Mouse (Mus musculus) midbrain, embryonic 16.5 days (tissue): ENCODE measurements at regions not wholly inside any gene's neighbourhood (a gene's known extent, or its start where the extent isn't known, plus 50 kb on each side); places are given as distances from the start of the nearest gene placed in this dataset.
A peak's percentile ranks its signal among the peaks of the same experiment; 100 is the strongest.
"Not testable (repeated sequence)": the region's sequence is repeated elsewhere in the genome, so short reads cannot be mapped to it uniquely, and the experiment has no call there.

ENCODE experiments used
- ATAC-seq: fragments of 200-750 bp; cut with Nextera tagmentation; 2 replicates; pipeline ENCODE4 v1.8.0; 2017; ENCODE audit warnings: moderate TSS enrichment
- H3K27ac ChIP-seq: fragments of 300-500 bp; sonication (generic); 2 replicates; pipeline ENCODE4 v1.5.1; 2014; ENCODE audit warnings: mild to moderate bottlenecking, low read length, mixed read lengths
- H3K27me3 ChIP-seq: fragments of 300-500 bp; sonication (generic); 2 replicates; pipeline ENCODE4 v1.6.1; 2014; ENCODE audit warnings: low read depth, low read length, mixed read lengths; ENCODE audit not compliant: control insufficient read depth, insufficient read depth
- H3K36me3 ChIP-seq: fragments of 300-500 bp; sonication (generic); 2 replicates; pipeline ENCODE4 v1.6.1; 2014; ENCODE audit warnings: mild to moderate bottlenecking, low read length, moderate library complexity, mixed read lengths; ENCODE audit not compliant: control insufficient read depth, insufficient read depth
- H3K4me1 ChIP-seq: fragments of 300-500 bp; sonication (generic); 2 replicates; pipeline ENCODE4 v1.6.1; 2014; ENCODE audit warnings: mild to moderate bottlenecking, low read length, mixed read lengths; ENCODE audit not compliant: control insufficient read depth, insufficient read depth
- H3K4me2 ChIP-seq: fragments of 300-500 bp; sonication (generic); 2 replicates; pipeline ENCODE4 v1.6.1; 2014; ENCODE audit warnings: mild to moderate bottlenecking, low read length, mixed read lengths
- H3K4me3 ChIP-seq: fragments of 300-500 bp; sonication (generic); 2 replicates; pipeline ENCODE4 v1.5.1; 2014; ENCODE audit warnings: low read depth, mild to moderate bottlenecking, low read length, moderate library complexity, mixed read lengths
- H3K9ac ChIP-seq: fragments of 300-500 bp; sonication (generic); 2 replicates; pipeline ENCODE4 v1.6.1; 2014; ENCODE audit warnings: low read depth, low read length, mixed read lengths
- H3K9me3 ChIP-seq: fragments of 300-500 bp; sonication (generic); replicated peaks from 2 replicates; pipeline ENCODE4 v1.6.1; 2014; ENCODE audit warnings: mild to moderate bottlenecking, low read length, mixed read lengths; ENCODE audit not compliant: control insufficient read depth, poor library complexity, severe bottlenecking
- WGBS: fragments of 180-500 bp; shearing (Covaris S2); extraction: QIAGEN DNeasy Blood & Tissue Kit; methylation state at CpG from one replicate; pipeline ENCODE4 v1.1.7; 2014; 5-methylcytosine and 5-hydroxymethylcytosine counted together

DNA sequence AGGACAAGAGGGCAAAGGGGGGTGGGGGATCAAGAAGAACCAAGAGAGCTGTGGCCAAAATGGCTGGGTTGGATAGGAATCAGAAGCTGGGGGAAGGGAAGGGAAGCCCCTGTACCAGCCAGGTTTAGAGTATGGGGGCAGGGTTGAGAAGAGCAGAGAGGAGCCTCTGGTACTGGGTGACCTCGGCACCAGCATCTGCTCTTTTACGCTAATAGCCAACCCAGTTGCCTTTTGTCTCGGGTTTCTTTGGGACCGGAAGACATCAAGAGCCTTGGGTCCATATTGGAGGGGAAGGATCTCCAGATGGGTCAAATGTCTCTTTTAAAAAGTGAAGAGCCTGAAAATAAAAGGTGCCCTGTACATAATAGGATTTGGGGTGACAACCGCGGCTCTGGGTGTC lies 493.0 kb upstream of the Gulo start:
- ATAC-seq, result no peak
- WGBS, result 84% methylated on average over 6 of the region's 6 CpGs
- no peak overlapping the region for H3K9ac ChIP-seq

DNA sequence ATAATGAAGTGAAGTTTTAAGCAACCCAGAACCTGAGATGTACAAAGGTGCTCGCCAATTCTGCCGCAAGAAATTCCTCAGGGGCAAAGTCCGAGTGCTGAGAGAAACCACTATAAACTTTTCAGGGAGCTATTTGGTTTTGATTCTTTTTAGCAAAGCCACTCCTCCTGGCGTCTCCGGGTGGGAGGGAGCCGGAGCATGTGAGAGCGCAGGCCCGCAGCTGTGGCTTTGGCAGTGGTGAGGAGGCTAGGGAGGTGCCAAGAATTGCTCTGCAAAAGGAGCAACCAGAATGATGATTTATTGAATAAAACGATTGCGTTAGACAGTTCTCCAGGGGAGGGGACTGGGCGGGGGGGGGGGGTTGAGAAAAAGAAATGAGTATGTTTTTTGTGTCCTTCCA lies 490.9 kb upstream of the Gulo start:
- no peaks in the 10 kb centered on the region for H3K36me3 ChIP-seq

More for the DNA sequence above, 493.0 kb upstream of the Gulo start:
- Histone ChIP-seq H3K4me1 (peaks cover 9% of the 10 kb centered on the region), H3K4me2 (no peak overlapping the region), H3K36me3 (no peaks in the 10 kb centered on the region), H3K27ac (no peak overlapping the region), H3K9me3 (no peaks in the 10 kb centered on the region), H3K27me3 (no peaks in the 10 kb centered on the region), H3K4me3 (no peak overlapping the region)

DNA sequence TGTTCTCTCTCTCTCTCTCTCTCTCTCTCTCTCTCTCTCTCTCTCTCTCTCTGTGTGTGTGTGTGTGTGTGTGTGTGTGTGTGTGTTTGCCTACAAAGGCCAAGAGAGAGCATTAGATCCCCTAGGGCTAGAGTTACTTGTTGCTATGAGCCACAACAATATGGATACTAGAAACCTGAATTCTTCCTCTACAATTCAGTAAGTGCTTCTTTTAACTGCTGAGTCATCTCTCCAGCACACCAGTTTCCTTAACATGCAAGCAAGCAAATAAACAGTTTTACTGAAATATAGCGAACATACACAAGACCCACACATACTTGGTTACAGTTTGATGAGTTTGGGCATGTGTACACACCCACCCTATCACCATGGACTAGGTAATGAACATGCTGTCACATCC lies 486.1 kb upstream of the Gulo start:
- Histone ChIP-seq H3K9ac (no peak overlapping the region), H3K4me3 (no peak overlapping the region), H3K9me3 (no peaks in the 10 kb centered on the region), H3K27ac (peak overlapping the region; percentile 81), H3K4me2 (no peak overlapping the region), H3K27me3 (no peaks in the 10 kb centered on the region), H3K36me3 (no peaks in the 10 kb centered on the region), H3K4me1 (peaks cover 32% of the 10 kb centered on the region)
- no peak for ATAC-seq
- 75% methylated on average over 1 of the region's 1 CpGs for WGBS

More for the DNA sequence above, 490.9 kb upstream of the Gulo start:
- H3K9me3 ChIP-seq, result no peaks in the 10 kb centered on the region
- ATAC-seq, result peak; percentile 40; the same call in 1 of the 2 replicates
- no peaks in the 10 kb centered on the region for H3K27me3 ChIP-seq
- H3K4me2 ChIP-seq, result peak overlapping the region; percentile 17
- 13% methylated on average over 11 of the region's 11 CpGs for WGBS
- no peak overlapping the region for H3K4me3 ChIP-seq
- no peak overlapping the region for H3K9ac ChIP-seq
- H3K27ac ChIP-seq, result 0 out of 2 replicates have a peak overlapping the region, but pooled peaks have one; percentile 1
- peaks cover 19% of the 10 kb centered on the region for H3K4me1 ChIP-seq

DNA sequence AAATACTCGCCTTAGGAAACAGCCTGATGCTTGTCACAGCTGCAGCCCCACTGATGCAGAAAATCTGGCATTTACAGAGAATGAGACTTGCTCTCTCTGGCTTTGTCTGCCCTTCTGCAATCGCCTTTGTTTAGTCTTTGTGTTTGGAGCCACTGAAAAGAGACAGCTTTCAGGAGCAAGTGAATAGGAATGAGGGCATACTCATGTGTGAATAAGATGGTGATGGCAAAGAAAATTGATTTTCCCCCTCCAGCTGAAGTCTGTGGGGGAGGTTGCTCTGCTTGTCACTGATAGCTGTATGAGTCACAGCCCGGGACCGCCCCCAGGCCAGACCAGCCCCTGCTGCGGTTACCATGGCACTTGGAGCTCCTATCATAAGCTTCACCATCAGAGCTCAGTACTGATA lies 485.5 kb upstream of the Gulo start:
- Histone ChIP-seq H3K9ac (peak overlapping the region; percentile 2; the same call in 1 of the 2 replicates), H3K4me3 (no peak overlapping the region), H3K27ac (peak overlapping the region; percentile 81), H3K4me1 (peaks cover 26% of the 10 kb centered on the region), H3K27me3 (no peaks in the 10 kb centered on the region), H3K36me3 (no peaks in the 10 kb centered on the region), H3K4me2 (peak overlapping the region; percentile 13; the same call in 1 of the 2 replicates), H3K9me3 (no peaks in the 10 kb centered on the region)
- 4% methylated on average over 5 of the region's 5 CpGs for WGBS
- peak; percentile 99 for ATAC-seq

DNA sequence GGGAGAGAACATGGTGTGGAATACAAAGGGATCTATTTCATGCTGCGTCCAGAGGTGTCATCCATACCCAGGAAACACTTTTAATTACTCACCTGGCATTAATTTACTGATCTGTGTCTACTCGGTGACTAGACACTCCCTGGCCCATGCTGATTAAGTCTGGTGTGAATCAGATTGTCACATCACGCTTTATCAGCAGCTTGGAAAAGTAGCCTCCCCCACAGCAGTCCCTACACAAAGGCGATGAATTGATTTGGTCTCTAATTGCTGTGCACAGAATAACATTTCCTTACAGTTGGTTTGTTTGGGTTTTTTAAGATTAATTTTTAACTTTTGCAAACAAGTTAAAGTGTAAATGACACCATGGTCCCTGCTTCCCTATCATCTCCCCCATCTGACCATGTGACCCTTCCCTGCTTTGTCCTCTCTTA lies 484.7 kb upstream of the Gulo start:
- 9% methylated on average over 4 of the region's 4 CpGs for WGBS
- Histone ChIP-seq H3K4me3 (no peak overlapping the region), H3K27me3 (no peaks in the 10 kb centered on the region), H3K27ac (peak overlapping the region; percentile 81), H3K9me3 (no peaks in the 10 kb centered on the region), H3K4me1 (peaks cover 26% of the 10 kb centered on the region), H3K36me3 (no peaks in the 10 kb centered on the region), H3K9ac (no peak overlapping the region; the same call in 1 of the 2 replicates), H3K4me2 (peak overlapping the region; percentile 25)
- no peak for ATAC-seq

DNA sequence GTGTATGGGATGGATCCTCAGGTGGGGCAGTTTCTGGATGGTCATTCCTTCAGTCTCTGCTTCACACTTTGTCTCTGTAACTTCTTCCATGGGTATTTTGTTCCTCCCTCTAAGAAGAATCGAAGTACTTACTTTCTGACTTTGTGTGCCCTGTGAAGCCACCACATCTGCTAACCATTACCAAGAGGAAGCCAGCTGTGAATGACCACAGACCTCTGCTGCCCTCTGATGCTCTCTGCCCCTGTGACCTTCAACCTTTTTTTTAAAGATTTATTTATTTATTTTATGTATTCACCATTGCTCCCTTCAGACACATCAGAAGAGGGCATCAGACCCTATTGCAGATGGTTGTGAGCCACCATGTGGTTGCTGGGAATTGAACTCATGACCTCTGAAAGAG lies 475.7 kb upstream of the Gulo start:
- not testable (repeated sequence) for H3K4me2 ChIP-seq, H3K9me3 ChIP-seq, H3K27me3 ChIP-seq, ATAC-seq, H3K36me3 ChIP-seq, H3K9ac ChIP-seq, H3K27ac ChIP-seq, H3K4me3 ChIP-seq, H3K4me1 ChIP-seq
- 81% methylated on average over 1 of the region's 1 CpGs for WGBS

DNA sequence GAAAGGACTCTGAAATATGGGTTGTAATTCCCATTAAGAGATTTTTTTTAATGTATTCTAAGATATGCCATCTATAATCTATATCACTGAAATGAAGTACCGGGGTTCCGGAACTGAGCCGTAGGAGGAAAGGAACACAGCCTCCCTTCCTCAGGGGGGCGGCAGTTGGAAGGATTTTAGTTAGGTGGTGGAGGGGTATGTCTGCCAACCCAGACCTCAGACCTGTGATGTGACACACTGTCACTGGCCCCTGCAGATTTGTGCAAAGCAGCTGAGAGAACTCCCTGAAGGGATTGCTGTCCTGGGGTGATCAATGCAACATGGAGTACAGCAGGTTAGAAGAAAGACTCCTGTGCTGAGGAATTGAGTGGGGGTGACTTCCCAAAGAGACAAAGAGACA lies 470.2 kb upstream of the Gulo start:
- Histone ChIP-seq H3K9me3 (no peaks in the 10 kb centered on the region), H3K4me2 (no peak overlapping the region), H3K27ac (no peak overlapping the region), H3K4me1 (peaks cover 8% of the 10 kb centered on the region), H3K27me3 (no peaks in the 10 kb centered on the region), H3K36me3 (no peaks in the 10 kb centered on the region), H3K9ac (no peak overlapping the region), H3K4me3 (no peak overlapping the region)
- WGBS, result 53% methylated on average over 4 of the region's 4 CpGs
- no peak for ATAC-seq

DNA sequence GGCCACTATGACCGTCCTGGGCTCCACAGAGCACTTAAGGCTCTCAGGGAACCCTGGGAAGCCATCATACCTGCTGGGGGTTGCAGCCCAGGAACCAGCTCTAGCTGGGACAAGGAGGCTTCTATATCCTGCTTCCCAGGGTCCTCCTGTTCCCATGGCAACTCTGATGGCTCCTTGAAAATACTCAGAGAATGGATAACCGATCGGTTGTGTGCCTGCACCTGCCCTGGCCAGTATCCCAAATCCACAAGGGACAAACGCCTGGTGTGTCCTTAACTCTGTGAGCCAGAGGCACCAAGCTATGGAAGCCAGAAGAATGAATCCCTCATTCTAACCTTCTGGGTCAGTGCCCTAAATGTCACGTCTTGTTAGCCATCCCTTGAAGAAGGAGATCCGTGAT lies 469.6 kb upstream of the Gulo start:
- Histone ChIP-seq H3K9me3 (no peaks in the 10 kb centered on the region), H3K9ac (no peak overlapping the region), H3K36me3 (no peaks in the 10 kb centered on the region), H3K4me2 (no peak overlapping the region), H3K27me3 (no peaks in the 10 kb centered on the region), H3K27ac (peak overlapping the region; percentile 11; the same call in 1 of the 2 replicates), H3K4me1 (peaks cover 8% of the 10 kb centered on the region), H3K4me3 (no peak overlapping the region)
- WGBS, result 24% methylated on average over 6 of the region's 6 CpGs
- ATAC-seq, result no peak

DNA sequence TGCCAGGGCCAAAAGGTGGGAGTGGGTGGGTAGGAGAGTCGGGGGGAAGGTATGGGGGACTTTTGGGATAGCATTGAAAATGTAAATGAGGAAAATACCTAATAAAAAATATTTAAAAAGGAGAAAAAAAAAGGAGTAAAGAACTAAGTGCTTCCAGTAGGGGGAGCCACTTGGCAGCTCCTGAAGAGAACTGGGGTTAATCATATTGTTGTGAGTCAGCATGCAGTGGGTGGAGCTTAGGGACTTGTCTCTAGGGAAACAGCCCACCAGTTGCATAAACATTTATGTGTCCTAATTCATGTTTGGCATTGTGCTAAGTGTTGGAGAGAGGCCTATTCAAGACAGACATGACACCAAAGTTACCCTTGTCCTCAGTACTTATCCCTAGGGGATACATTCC lies 466.0 kb upstream of the Gulo start:
- no peak for ATAC-seq
- 76% methylated on average over 1 of the region's 1 CpGs for WGBS
- H3K4me3 ChIP-seq, result no peak overlapping the region
- no peaks in the 10 kb centered on the region for H3K9me3 ChIP-seq
- no peaks in the 10 kb centered on the region for H3K36me3 ChIP-seq
- no peak overlapping the region for H3K9ac ChIP-seq
- no peak overlapping the region for H3K4me2 ChIP-seq
- H3K4me1 ChIP-seq, result peaks cover 8% of the 10 kb centered on the region
- no peaks in the 10 kb centered on the region for H3K27me3 ChIP-seq
- no peak overlapping the region for H3K27ac ChIP-seq

DNA sequence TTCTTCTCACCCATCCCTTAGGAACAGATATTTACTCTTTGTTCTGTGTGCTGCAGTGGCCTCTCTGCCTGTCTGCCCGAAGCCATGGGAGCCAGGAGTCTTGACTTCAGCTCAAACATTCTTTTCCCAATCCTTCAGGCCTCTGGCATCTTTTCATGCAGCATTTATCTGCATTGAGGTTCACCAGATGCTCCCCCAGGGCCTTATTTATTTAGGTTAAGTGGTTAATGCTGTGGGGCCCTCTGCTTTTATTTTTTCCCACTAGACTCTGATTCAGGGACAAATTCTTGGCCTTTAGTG lies 464.2 kb upstream of the Gulo start:
- no peaks in the 10 kb centered on the region for H3K36me3 ChIP-seq
- WGBS, result 17% methylated on average over 1 of the region's 1 CpGs
- no peaks in the 10 kb centered on the region for H3K4me1 ChIP-seq
- H3K27ac ChIP-seq, result no peak overlapping the region
- H3K27me3 ChIP-seq, result no peaks in the 10 kb centered on the region
- no peak for ATAC-seq
- no peak overlapping the region for H3K9ac ChIP-seq
- H3K9me3 ChIP-seq, result no peaks in the 10 kb centered on the region
- no peak overlapping the region for H3K4me3 ChIP-seq
- H3K4me2 ChIP-seq, result no peak overlapping the region
